Mouse (Mus musculus): ENCODE data around the gene Treml4.

DNA sequence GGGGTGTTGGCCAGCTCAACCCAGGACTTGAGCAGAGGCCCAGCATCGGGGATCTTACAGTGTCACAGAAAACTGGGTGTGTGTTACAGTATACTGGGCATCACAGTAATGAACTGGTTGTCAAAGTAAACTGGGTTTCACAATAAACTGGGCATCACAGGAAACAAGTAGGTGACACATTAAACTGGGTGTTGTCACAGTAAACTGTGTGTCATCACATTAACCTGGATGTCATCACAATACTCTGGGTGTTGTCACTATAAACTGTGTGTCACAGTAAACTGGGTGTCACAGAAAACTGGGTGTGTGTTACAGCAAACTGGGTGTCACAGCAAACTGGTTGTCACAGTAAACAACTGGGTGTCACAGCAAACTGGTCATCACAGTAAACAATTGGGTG is 48.7 kb upstream of the Treml4 start:
- no peak for TF ChIP-seq CTCF (conservative IDR thresholded peaks at IDR 0.05; ENCODE audit: insufficient read depth, insufficient read length, low read depth, low read length)
- TF ChIP-seq POLR2A (IDR thresholded peaks at IDR 0.05; ENCODE audit: low read depth, low read length), result no peak
